In genomic region chr9:31183061-31183460, GRCm38 (mm10) we compare ENCODE assay signal across 14 mouse cellular contexts.
"Had no signal": no experiment of that assay in that cellular context is flagged by ENCODE, and none has a peak within 500 bp of the region (broad histone marks: within the 10 kb centered on the region; RNA-seq: fewer than 3 reads in every experiment).

No protein-coding gene starts in this region.

- H3K4me2 ChIP-seq: kidney, embryonic 15.5 days; limb, embryonic 15.5 days; midbrain, embryonic 12.5 days; neural tube, embryonic 13.5 days had no signal

- H3K4me3 ChIP-seq: kidney, embryonic 15.5 days; left cerebral cortex, adult 2 months; limb, embryonic 15.5 days; midbrain, embryonic 12.5 days; neural tube, embryonic 13.5 days had no signal

- H3K36me3 ChIP-seq: limb, embryonic 15.5 days; midbrain, embryonic 12.5 days; neural tube, embryonic 13.5 days had no signal

- H3K27me3 ChIP-seq: kidney, embryonic 15.5 days; limb, embryonic 15.5 days; midbrain, embryonic 12.5 days; neural tube, embryonic 13.5 days had no signal

- DNase-seq: kidney, adult 2 months; kidney, postnatal 14 days; lung, adult 2 months; lung, postnatal 14 days; right cerebral cortex, postnatal 25 days; thymus, postnatal 4 days had no signal

- ATAC-seq: intestine, embryonic 16.5 days; midbrain, embryonic 16.5 days had no signal

- H3K27ac ChIP-seq: kidney, embryonic 15.5 days; left cerebral cortex, adult 2 months; limb, embryonic 15.5 days; macrophage; midbrain, embryonic 12.5 days had no signal

- H3K9me3 ChIP-seq: kidney, embryonic 15.5 days; limb, embryonic 15.5 days; midbrain, embryonic 12.5 days; neural tube, embryonic 13.5 days had no signal

- H3K9ac ChIP-seq: kidney, embryonic 15.5 days; limb, embryonic 15.5 days; midbrain, embryonic 12.5 days; neural tube, embryonic 13.5 days had no signal

- H3K4me1 ChIP-seq: midbrain, embryonic 12.5 days had no signal
